Mouse (Mus musculus): ENCODE measurements around the gene Tspan33. TPM values are rescaled to one million over a fixed set of nuclear protein-coding genes. Genes with fewer than 3 reads are reported as not detected.
A peak's percentile ranks its signal among the peaks of the same experiment; 100 is the strongest.
"Not testable (repeated sequence)": the region's sequence is repeated elsewhere in the genome, so short reads cannot be mapped to it uniquely, and the experiment has no call there.

Tspan33 gene
- total RNA-seq, 2 experiments from 2014 or later: 2.5 to 4.0 TPM

DNA sequence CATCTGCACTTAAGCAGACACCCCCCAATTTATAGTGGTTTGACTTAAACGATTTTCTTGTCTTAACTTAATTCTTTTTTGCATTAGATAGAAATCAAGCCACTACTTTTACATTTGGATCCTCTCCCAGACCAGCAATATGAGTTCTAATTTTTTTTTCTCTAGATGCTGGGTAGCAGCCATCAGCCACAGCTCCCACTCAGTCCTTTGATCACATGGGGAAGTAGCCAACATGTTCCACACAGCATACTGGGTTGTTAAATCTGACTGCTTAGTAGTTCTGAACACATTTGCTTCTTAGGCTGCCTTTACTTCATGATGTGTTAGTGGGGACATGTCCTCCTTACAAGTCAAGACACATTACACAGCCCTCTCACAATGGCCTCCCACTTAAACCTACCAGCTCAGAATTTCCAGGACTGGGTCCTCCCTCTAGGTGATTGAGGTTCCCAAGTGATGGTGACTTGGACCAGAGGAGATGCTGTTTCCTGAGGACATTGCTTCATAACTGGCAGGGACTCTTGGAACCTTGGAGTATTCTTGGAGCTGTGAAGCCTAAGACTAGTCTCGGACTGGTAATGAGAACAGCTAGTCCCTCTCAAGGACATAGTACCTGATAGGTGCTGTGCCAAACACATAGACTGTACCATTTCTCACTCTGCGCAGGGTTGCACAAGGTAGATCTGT is 57.6 kb downstream of the Tspan33 start:
- no peak for DNase-seq (ENCODE audit: low spot score in 2 of 2)

DNA sequence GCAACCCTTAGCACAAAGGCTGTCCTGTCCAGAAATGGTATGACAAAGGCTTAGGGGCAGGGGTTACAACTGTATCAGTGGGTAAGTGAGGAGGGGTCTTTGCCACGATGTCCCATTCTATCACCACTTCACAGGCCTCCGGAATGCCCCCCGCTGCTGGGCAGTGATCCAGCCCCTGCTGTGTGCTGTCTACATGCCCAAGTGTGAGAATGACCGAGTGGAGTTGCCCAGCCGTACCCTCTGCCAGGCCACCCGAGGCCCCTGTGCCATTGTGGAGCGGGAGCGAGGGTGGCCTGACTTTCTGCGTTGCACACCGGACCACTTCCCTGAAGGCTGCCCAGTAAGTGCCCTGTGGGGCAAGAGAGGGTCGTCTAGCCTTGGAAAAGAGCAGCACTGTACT is 59.3 kb downstream of the Tspan33 start:
- DNase-seq (ENCODE audit: low spot score in 2 of 2): no peak

DNA sequence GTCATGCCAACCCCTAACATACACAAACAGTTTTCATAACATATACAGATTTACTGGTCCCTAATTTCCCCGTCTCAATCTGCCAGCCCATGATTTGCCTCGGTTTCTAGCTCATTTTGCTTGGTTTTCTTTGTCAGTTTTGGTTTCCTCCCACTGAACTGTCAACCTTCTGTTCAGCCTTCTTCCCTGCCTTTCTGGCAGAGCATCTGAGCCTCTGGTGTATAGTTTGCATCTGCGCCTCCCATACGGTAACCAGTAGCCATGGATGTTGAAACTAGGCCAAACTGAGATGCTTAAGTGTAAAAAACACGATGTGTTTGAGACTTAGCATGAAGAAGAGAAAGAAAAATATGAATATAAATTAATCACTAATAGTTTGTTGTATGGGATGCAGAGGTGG is 62.0 kb downstream of the Tspan33 start:
- no peak for DNase-seq (ENCODE audit: low spot score in 2 of 2)

DNA sequence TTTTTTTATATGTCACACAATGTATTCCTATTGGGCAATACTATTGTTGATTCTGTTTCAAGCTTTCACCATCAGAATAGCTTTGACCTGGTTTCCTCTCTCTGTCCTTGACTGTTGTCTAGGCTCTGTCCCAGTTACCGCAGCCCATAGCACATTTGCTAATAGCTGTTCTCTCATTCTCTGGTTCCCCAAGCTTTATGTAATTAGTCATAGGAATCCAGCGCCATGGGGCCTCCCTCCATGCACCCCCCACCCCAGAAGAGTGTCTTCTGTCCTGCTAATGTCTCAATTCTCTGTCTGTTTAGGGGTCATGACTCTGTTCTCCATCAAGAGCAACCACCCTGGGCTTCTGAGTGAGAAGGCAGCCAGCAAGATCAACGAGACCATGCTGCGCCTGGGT is 62.5 kb downstream of the Tspan33 start:
- DNase-seq (ENCODE audit: low spot score in 2 of 2): no peak

GRCm38 (mm10) chr6:29758417-29758816 is 64.4 kb downstream of the Tspan33 start:
- DNase-seq (ENCODE audit: low spot score in 2 of 2): peak; percentile 64 to 68

- no peak for DNase-seq (ENCODE audit: low spot score in 2 of 2)
Measured at GRCm38 (mm10) chr6:29759012-29759679, 65.1 kb downstream of the Tspan33 start.

DNA sequence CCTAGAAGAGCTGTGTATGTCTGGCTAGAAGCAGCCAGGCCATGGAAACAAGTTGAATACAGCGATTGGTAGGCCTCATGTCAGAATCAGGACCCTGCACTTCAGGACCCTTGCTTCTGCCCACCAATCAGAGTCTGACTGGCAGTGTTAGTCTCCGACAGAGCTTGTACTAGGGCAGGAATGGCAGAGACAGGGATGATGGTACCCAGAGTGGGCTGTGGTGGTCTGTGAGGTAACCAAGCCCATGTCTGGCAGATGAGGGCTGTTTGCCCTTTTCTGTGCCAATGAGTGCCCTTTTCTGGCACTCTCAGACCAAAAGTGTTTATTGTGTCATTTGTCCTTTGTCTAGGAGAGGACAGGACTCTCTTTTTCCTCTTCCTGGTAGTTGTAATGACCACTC is 66.4 kb downstream of the Tspan33 start:
- DNase-seq (ENCODE audit: low spot score in 2 of 2): not testable (repeated sequence)

- no peak for DNase-seq (ENCODE audit: low spot score in 2 of 2)
Measured at GRCm38 (mm10) chr6:29761282-29761681, 67.3 kb downstream of the Tspan33 start.

DNA sequence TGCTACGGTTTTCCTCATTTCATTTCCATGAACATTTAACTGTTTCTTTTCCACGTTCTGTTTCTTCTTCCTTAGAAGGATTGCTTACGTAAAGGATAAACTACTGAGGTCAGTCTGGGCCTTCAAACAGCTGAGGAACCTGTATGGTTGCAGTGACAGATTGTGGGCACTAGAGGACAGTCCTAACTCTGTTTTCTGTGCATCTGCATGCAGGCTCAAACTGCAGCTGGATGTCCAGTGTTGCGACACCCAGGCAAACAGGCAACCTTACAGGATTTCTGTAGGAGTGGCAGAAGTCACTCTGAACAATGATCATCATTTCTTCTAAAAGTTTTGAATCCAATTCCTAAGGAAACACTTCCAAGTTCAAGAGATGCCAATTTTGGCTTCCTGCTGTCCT is 68.5 kb downstream of the Tspan33 start:
- DNase-seq (ENCODE audit: low spot score in 2 of 2): no peak

DNA sequence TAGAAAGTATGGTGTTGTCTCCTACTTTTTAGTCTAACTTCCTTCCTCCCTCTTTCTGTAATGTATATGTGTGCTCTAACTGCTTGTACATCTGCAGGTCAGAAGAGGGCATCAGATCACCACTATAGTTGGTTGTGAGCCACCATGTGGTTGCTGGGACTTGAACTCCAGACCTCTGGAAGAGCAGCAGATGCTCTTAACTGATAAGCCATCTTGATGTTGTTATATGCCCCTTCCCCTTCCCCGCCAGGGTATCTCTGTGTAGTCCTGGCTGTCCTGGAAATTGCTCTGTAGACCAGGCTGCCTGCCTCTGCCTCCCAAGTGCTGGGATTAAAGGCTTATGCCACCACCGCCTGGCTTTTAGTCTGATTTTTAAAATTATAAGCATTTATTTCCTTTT is 72.9 kb downstream of the Tspan33 start:
- DNase-seq (ENCODE audit: low spot score in 2 of 2): no peak

Other genes with a start within 250 kb of the Tspan33 start
- gene Atp6v1f, start 226.5 kb upstream of the Tspan33 start, total RNA-seq (2021): 100 to 1,000 TPM; 231 to 238 TPM
- gene Atp6v1fnb, start 222.8 kb upstream of the Tspan33 start, total RNA-seq (2021): under 1 TPM in 1 of 2 experiments, not detected in 1; 0.93 TPM
- 1 to 10 TPM; 2.4 to 7.9 TPM for gene Kcp, start 186.3 kb upstream of the Tspan33 start, total RNA-seq (2021)
- 1 to 10 TPM; 7.3 to 8.6 TPM for gene Irf5, start 167.6 kb upstream of the Tspan33 start, total RNA-seq (2021)
- gene Tnpo3, start 84.3 kb upstream of the Tspan33 start, total RNA-seq (2021): 10 to 100 TPM; 59.3 to 60.6 TPM
- gene Smo, start 41.3 kb downstream of the Tspan33 start, total RNA-seq (2021): 10 to 100 TPM; 30.8 to 47.8 TPM
- gene Ahcyl2, start 73.8 kb downstream of the Tspan33 start, total RNA-seq (2021): 100 to 1,000 TPM; 124 to 260 TPM
- gene Strip2, start 222.8 kb downstream of the Tspan33 start, total RNA-seq (2021): 1 to 10 TPM; 2.0 to 2.1 TPM